Mouse (Mus musculus) liver, adult 2 months (tissue): ENCODE measurements around the gene Map7d1. TPM values are rescaled to one million over a fixed set of nuclear protein-coding genes. Genes with fewer than 3 reads are reported as not detected.

ENCODE experiments used
- DNase-seq: peaks from one replicate; pipeline ENCODE4 v3.0.0-alpha.2; 2011; ENCODE audit warnings: low read depth, low spot score; ENCODE audit errors: extremely low read depth
- H3K27ac ChIP-seq: fragments of 200-500 bp; replicated peaks from 2 replicates; pipeline ENCODE4 v1.5.1; 2012; ENCODE audit warnings: low read depth, mild to moderate bottlenecking, control low read depth, inconsistent platforms, low read length; ENCODE audit not compliant: insufficient read depth
- H3K27me3 ChIP-seq: fragments of 200-500 bp; 2 replicates; pipeline ENCODE4 v1.6.1; 2012; ENCODE audit warnings: mild to moderate bottlenecking, moderate library complexity, low read length, inconsistent platforms; ENCODE audit not compliant: control insufficient read depth, insufficient read depth
- H3K36me3 ChIP-seq: fragments of 200-500 bp; 2 replicates; pipeline ENCODE4 v1.6.1; 2012; ENCODE audit warnings: low read length, inconsistent platforms; ENCODE audit not compliant: control insufficient read depth, insufficient read depth
- H3K4me1 ChIP-seq: fragments of 200-500 bp; 2 replicates; pipeline ENCODE4 v1.6.1; 2011; ENCODE audit warnings: low read length; ENCODE audit not compliant: control insufficient read depth, insufficient read depth
- H3K4me3 ChIP-seq: fragments of 200-500 bp; 2 replicates; pipeline ENCODE4 v1.5.1; 2011; ENCODE audit warnings: low read depth, mild to moderate bottlenecking, control low read depth, low read length, moderate library complexity; ENCODE audit not compliant: insufficient read depth
- H3K79me2 ChIP-seq: fragments of 200-500 bp; 2 replicates; pipeline ENCODE4 v1.6.1; 2012; ENCODE audit warnings: inconsistent platforms, mild to moderate bottlenecking, low read length, moderate library complexity; ENCODE audit not compliant: control insufficient read depth, insufficient read depth
- H3K9ac ChIP-seq: fragments of 200-500 bp; 2 replicates; pipeline ENCODE4 v1.6.1; 2012; ENCODE audit warnings: low read depth, mild to moderate bottlenecking, control low read depth, inconsistent platforms, low read length
- CTCF ChIP-seq: fragments of 200-500 bp; IDR thresholded peaks from 2 replicates; pipeline ENCODE4 v1.5.1; 2011; ENCODE audit warnings: low read depth, low read length, control low read depth
- POLR2A ChIP-seq: fragments of 200-500 bp; IDR thresholded peaks from 2 replicates; pipeline ENCODE4 v1.6.1; 2011; ENCODE audit warnings: low read length, control low read depth; ENCODE audit not compliant: insufficient read depth; ENCODE audit errors: extremely low read depth
- WGBS: fragments of 180-500 bp; shearing (Covaris S2); methylation state at CpG from one replicate; pipeline ENCODE4 v1.1.7; 2018; 5-methylcytosine and 5-hydroxymethylcytosine counted together
- polyA plus RNA-seq: library from polyadenylated mRNA; depleted of rRNA; stranded (reverse); fragments of >200 nt; gene quantifications from 2 replicates; pipeline ENCODE4 v1.2.3, GENCODE M21; 2012
- total RNA-seq: library from RNA; depleted of rRNA; stranded (reverse); fragments of >200 nt; gene quantifications from 2 replicates; pipeline ENCODE4 v1.2.3, GENCODE M21; 2014

The Map7d1 gene
- total and polyA plus RNA-seq, 2 experiments: 8.2 to 19.1 TPM

- no peaks in the 10 kb centered on the region for H3K36me3 ChIP-seq
- H3K27ac ChIP-seq: peak overlapping the region; percentile 62
- 33% methylated on average over 7 of the region's 7 CpGs for WGBS
- TF ChIP-seq CTCF (no peak), POLR2A (no peak)
- H3K4me3 ChIP-seq: no peak overlapping the region
- H3K79me2 ChIP-seq: peaks cover 16% of the 10 kb centered on the region; the same call in 1 of the 2 replicates
- no peak overlapping the region for H3K9ac ChIP-seq
- H3K4me1 ChIP-seq: peaks cover 17% of the 10 kb centered on the region
- DNase-seq: no peak
- H3K27me3 ChIP-seq: no peaks in the 10 kb centered on the region
Measured at GRCm38 (mm10) chr4:126261675-126262074, 5.5 kb upstream of the Map7d1 start.

DNA sequence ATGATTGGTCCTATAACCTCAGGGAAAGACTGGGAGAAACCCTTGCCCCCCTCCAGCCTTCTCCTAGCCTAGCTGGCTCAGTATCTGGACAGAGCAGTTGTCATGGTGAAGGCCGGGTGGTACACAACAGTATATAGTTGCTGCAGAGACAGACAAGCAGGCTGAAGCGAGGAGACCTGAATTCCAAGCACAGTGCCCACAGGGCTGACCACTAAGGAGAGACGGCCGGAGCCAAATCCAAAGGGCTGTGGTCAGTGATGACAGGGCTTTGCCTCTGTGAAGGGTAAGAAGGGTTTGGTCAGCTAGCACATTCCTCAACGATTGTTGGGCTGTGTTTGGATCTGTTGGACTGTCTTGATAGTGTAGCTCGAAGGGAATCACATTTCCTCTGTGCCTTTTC, 5.1 kb upstream of the Map7d1 start:
- Histone ChIP-seq H3K36me3 (no peaks in the 10 kb centered on the region), H3K27me3 (no peaks in the 10 kb centered on the region), H3K4me1 (peaks cover 17% of the 10 kb centered on the region), H3K27ac (peak overlapping the region; percentile 62), H3K79me2 (peaks cover 16% of the 10 kb centered on the region; the same call in 1 of the 2 replicates), H3K4me3 (no peak overlapping the region), H3K9ac (peak overlapping the region; percentile 3; the same call in 1 of the 2 replicates)
- TF ChIP-seq POLR2A (no peak), CTCF (no peak)
- no peak for DNase-seq
- 72% methylated on average over 6 of the region's 6 CpGs for WGBS

DNA sequence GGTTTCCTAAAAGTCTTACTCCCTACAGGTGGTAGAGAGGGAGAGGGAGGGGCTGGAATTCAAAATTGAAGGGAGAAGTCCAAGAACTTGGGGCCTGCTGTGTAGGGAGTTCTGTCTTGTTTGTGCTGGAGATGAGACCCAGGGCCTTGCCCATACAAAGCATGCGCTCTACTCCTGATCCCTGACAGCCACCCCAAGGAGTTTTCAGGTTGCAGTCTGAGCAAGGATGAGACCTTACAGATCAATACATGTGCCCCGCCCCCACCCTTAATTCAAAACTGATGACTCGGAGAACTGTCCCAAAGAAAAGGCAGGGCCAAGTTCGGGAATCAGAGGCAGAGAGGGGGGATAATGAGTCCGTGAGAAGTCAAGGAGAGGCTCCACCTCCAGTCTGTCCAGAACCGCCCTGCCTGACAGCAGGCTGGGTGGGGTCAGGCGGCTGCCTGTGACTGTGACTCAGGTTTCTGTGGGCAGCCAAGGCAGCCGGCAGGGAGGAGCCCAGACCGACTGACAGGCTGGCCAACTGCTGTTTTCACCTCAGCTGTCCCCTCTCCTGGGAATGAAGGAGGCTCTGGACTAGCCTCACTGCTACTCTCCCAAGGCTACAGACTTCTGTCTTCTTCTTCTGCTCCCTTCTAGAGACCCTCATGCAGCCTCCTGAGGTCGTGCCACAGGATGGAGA, 4.5 kb upstream of the Map7d1 start:
- Histone ChIP-seq H3K79me2 (peaks cover 20% of the 10 kb centered on the region), H3K4me3 (no peak overlapping the region), H3K36me3 (no peaks in the 10 kb centered on the region), H3K4me1 (peaks cover 17% of the 10 kb centered on the region), H3K27me3 (no peaks in the 10 kb centered on the region), H3K9ac (peak overlapping the region; percentile 3; the same call in 1 of the 2 replicates), H3K27ac (peak overlapping the region; percentile 62)
- no peak for DNase-seq
- 18% methylated on average over 10 of the region's 10 CpGs for WGBS
- TF ChIP-seq CTCF: no peak
- TF ChIP-seq POLR2A: no peak

- Histone ChIP-seq H3K9ac (no peak overlapping the region), H3K4me1 (peaks cover 19% of the 10 kb centered on the region)
Measured at GRCm38 (mm10) chr4:126259523-126260160, 3.5 kb upstream of the Map7d1 start.

DNA sequence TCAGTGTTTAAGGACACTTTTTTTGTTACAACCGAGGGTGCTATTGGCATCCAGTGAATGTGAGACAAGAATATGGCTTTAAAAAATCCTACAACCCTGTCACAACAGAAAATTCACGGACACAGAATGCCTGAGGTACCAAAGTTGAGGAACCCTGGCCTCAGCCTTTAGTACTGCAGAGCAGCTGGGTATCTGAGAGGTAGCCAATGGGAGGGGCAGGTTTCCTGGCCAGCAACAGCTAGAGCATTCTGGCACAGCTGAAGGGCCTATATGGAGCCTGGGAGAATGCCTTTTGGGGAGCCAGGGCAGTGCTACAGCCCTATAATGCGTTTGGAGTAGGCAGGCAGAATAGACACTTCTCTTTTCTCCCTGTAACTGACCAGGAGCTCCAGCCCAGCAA, 2.9 kb upstream of the Map7d1 start:
- DNase-seq: no peak
- H3K27ac ChIP-seq: peak overlapping the region; percentile 59
- H3K4me1 ChIP-seq: peaks cover 22% of the 10 kb centered on the region
- 29% methylated on average over 3 of the region's 3 CpGs for WGBS
- no peak overlapping the region for H3K9ac ChIP-seq
- no peak overlapping the region for H3K4me3 ChIP-seq
- H3K27me3 ChIP-seq: no peaks in the 10 kb centered on the region
- TF ChIP-seq CTCF: no peak
- TF ChIP-seq POLR2A: no peak
- peaks cover 33% of the 10 kb centered on the region for H3K79me2 ChIP-seq
- no peaks in the 10 kb centered on the region for H3K36me3 ChIP-seq

More at GRCm38 (mm10) chr4:126259523-126260160, 3.5 kb upstream of the Map7d1 start:
- Histone ChIP-seq H3K27me3 (no peaks in the 10 kb centered on the region), H3K36me3 (no peaks in the 10 kb centered on the region), H3K27ac (peak overlapping the region; percentile 59), H3K79me2 (peaks cover 30% of the 10 kb centered on the region), H3K4me3 (no peak overlapping the region)
- 15% methylated on average over 15 of the region's 15 CpGs for WGBS
- TF ChIP-seq CTCF (no peak), POLR2A (no peak)
- DNase-seq: peak; percentile 50
